ENCODE assay signal across 8 mouse cellular contexts in the genomic region with DNA sequence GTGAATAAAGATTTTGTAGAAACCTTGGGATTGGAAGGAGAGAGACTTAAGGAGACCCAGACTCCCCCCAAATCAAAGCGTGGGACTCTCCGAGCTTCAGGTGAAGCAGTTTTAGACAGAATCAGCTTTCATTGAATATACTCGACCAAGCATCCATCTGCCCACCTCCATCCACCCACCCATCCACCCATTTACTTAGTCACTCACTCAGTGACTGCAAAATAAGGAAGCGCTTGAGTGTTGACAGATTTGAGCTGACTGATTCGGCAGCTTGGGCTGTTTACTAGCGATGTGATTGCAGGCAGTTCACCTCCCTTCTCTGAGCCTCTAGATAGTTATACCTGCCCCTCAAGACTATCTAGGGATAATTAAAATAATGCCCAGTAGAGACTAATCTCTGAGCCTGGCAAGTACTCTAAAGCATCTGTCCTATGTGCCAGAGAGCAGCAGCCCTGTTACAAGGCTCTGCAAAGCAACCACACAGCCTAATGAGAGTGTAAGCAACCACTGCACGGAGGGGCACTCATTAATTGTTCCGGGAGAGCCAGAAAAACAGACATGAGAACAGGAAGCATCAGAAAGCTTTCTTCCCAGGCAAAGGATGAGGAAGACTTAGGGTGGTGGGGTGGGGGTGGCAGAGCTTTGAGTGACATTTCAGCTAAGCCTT.
DNase-seq lines count a peak whose midpoint lies in the region; ATAC-seq and TF ChIP-seq lines count a peak whose summit lies in the region.

No protein-coding gene starts in this region.

- TF ChIP-seq EP300 in heart, adult 2 months (IDR thresholded peaks at IDR 0.05; ENCODE audit: insufficient read depth, low read depth, low read length) = no peak

- no peaks in the 10 kb centered on the region for H3K36me3 ChIP-seq in heart, embryonic 13.5 days
- no peaks in the 10 kb centered on the region for H3K36me3 ChIP-seq in heart, adult 2 months (ENCODE audit: control insufficient read depth, insufficient read depth, low read length)
- H3K36me3 ChIP-seq in hindbrain, embryonic 16.5 days (ENCODE audit: control insufficient read depth, insufficient read depth, low read length) = no peaks in the 10 kb centered on the region
- no peaks in the 10 kb centered on the region for H3K36me3 ChIP-seq in midbrain, embryonic 10.5 days

- H3K79me2 ChIP-seq in heart, adult 2 months (replicated peaks; ENCODE audit: control insufficient read depth, insufficient read depth, low read length) = no peaks in the 10 kb centered on the region

- H3K27me3 ChIP-seq in heart, embryonic 13.5 days (replicated peaks) = peaks cover 79% of the 10 kb centered on the region
- H3K27me3 ChIP-seq in heart, adult 2 months (ENCODE audit: control insufficient read depth, insufficient read depth, low read length) = peaks cover 5% of the 10 kb centered on the region; the same call in 1 of the 2 replicates
- H3K27me3 ChIP-seq in hindbrain, embryonic 16.5 days (replicated peaks; ENCODE audit: control insufficient read depth, insufficient read depth, low read length) = peaks cover 2% of the 10 kb centered on the region
- peaks cover 100% of the 10 kb centered on the region for H3K27me3 ChIP-seq in midbrain, embryonic 10.5 days (ENCODE audit: low read depth, poor library complexity, severe bottlenecking)

- no peak for TF ChIP-seq CTCF in heart, adult 2 months (IDR thresholded peaks at IDR 0.05)

- no peak for DNase-seq in heart, adult 2 months
- DNase-seq in Muller cell, postnatal 12 days (ENCODE audit: inconsistent ontology term) = peak; percentile 32
- no peak for DNase-seq in midbrain, embryonic 10.5 days (ENCODE audit: low spot score)
- DNase-seq in cerebellum, adult 9-11 months = no peak
- no peak for DNase-seq in thymus, adult 18-20 months
- no peak for DNase-seq in thymus, postnatal 36 days

- H3K4me3 ChIP-seq in heart, embryonic 13.5 days = peak overlapping the region; percentile 40
- no peak overlapping the region for H3K4me3 ChIP-seq in heart, adult 2 months
- peak overlapping the region; percentile 31 for H3K4me3 ChIP-seq in hindbrain, embryonic 16.5 days (ENCODE audit: low read length)
- peak overlapping the region; percentile 43 for H3K4me3 ChIP-seq in midbrain, embryonic 10.5 days

- no peak for ATAC-seq in heart, embryonic 13.5 days (ENCODE audit: extremely low read depth, insufficient number of reproducible peaks, low FRiP score, low TSS enrichment)
- ATAC-seq in hindbrain, embryonic 16.5 days = peak; percentile 18; the same call in 1 of the 2 replicates

- WGBS in heart, embryonic 13.5 days = 9% methylated on average over 8 of the region's 8 CpGs
- 20% methylated on average over 8 of the region's 8 CpGs for WGBS in heart, adult 2 months
- 7% methylated on average over 8 of the region's 8 CpGs for WGBS in hindbrain, embryonic 16.5 days
- WGBS in midbrain, embryonic 10.5 days = 12% methylated on average over 8 of the region's 8 CpGs

- TF ChIP-seq POLR2A in heart, adult 2 months (IDR thresholded peaks at IDR 0.05; ENCODE audit: insufficient read depth, low read depth, low read length) = no peak

- no peaks in the 10 kb centered on the region for H3K9me3 ChIP-seq in heart, embryonic 13.5 days
- H3K9me3 ChIP-seq in hindbrain, embryonic 16.5 days (ENCODE audit: control insufficient read depth, low read length) = no peaks in the 10 kb centered on the region
- H3K9me3 ChIP-seq in midbrain, embryonic 10.5 days (replicated peaks) = 0 out of 2 replicates have a peak, but pooled peaks cover 3% of the 10 kb centered on the region

- H3K9ac ChIP-seq in heart, embryonic 13.5 days = peak overlapping the region; percentile 63
- no peak overlapping the region for H3K9ac ChIP-seq in heart, adult 2 months (ENCODE audit: low read depth, low read length)
- H3K9ac ChIP-seq in hindbrain, embryonic 16.5 days (ENCODE audit: low read depth, low read length) = peak overlapping the region; percentile 33; the same call in 1 of the 2 replicates

- H3K27ac ChIP-seq in heart, embryonic 13.5 days (replicated peaks) = no peak overlapping the region
- no peak overlapping the region for H3K27ac ChIP-seq in heart, adult 2 months
- no peak overlapping the region for H3K27ac ChIP-seq in hindbrain, embryonic 16.5 days (ENCODE audit: low read depth, low read length)
- no peak overlapping the region for H3K27ac ChIP-seq in midbrain, embryonic 10.5 days (replicated peaks)

- peak overlapping the region; percentile 72 for H3K4me2 ChIP-seq in heart, embryonic 13.5 days
- peak overlapping the region; percentile 52 for H3K4me2 ChIP-seq in hindbrain, embryonic 16.5 days (ENCODE audit: low read length)

- intact Hi-C loops in heart, adult 2 months (cut with DNase I) = no loop called here

- peaks cover 20% of the 10 kb centered on the region for H3K4me1 ChIP-seq in heart, embryonic 13.5 days
- no peaks in the 10 kb centered on the region for H3K4me1 ChIP-seq in heart, adult 2 months (ENCODE audit: control insufficient read depth, insufficient read depth, low read length)
- peaks cover 15% of the 10 kb centered on the region for H3K4me1 ChIP-seq in hindbrain, embryonic 16.5 days (ENCODE audit: control insufficient read depth, insufficient read depth, low read depth, low read length)
- H3K4me1 ChIP-seq in midbrain, embryonic 10.5 days = peaks cover 43% of the 10 kb centered on the region
